Mouse (Mus musculus) liver (tissue): ENCODE measurements around the gene Mob1a.
"Not testable (repeated sequence)": the region's sequence is repeated elsewhere in the genome, so short reads cannot be mapped to it uniquely, and the experiment has no call there.

Experiments used
- DNase-seq: peaks from one replicate; pipeline ENCODE4 v3.0.0-alpha.2; 2020; ENCODE audit warnings: mixed read lengths

Mob1a gene

GRCm38 (mm10) chr6:83345285-83345684, 19.5 kb downstream of the Mob1a start:
- not testable (repeated sequence) for DNase-seq

GRCm38 (mm10) chr6:83347916-83348315, 22.1 kb downstream of the Mob1a start:
- DNase-seq = no peak

- DNase-seq = no peak
These were observed 23.1 kb downstream of the Mob1a start, which contains the start of gene Bola3 for GRCm38 (mm10) chr6:83348873-83349272. Gene Bola3 (plus strand): TSS chr6:83349147.

- peak; percentile 96 for DNase-seq
These were observed 23.6 kb downstream of the Mob1a start for GRCm38 (mm10) chr6:83349274-83349958.

GRCm38 (mm10) chr6:83350172-83350571, 24.4 kb downstream of the Mob1a start:
- DNase-seq = no peak

GRCm38 (mm10) chr6:83350851-83351405, 25.1 kb downstream of the Mob1a start:
- peak; percentile 74 for DNase-seq

- DNase-seq = peak; percentile 89
These were observed 25.8 kb downstream of the Mob1a start for GRCm38 (mm10) chr6:83351490-83352160.

GRCm38 (mm10) chr6:83352666-83353410, 27.0 kb downstream of the Mob1a start:
- DNase-seq = no peak

GRCm38 (mm10) chr6:83354856-83355781, 29.3 kb downstream of the Mob1a start:
- DNase-seq = no peak

- DNase-seq = peak; percentile 88
These were observed 30.8 kb downstream of the Mob1a start for GRCm38 (mm10) chr6:83356569-83357138.

- no peak for DNase-seq
These were observed 31.6 kb downstream of the Mob1a start for GRCm38 (mm10) chr6:83357436-83357835.

GRCm38 (mm10) chr6:83361523-83362248, 35.9 kb downstream of the Mob1a start:
- no peak for DNase-seq

- no peak for DNase-seq
These were observed 37.3 kb downstream of the Mob1a start for GRCm38 (mm10) chr6:83363075-83363474.

GRCm38 (mm10) chr6:83370316-83370965, 44.6 kb downstream of the Mob1a start:
- no peak for DNase-seq

- no peak for DNase-seq
These were observed 45.5 kb downstream of the Mob1a start for GRCm38 (mm10) chr6:83371350-83371749.

- DNase-seq = no peak
These were observed 48.0 kb downstream of the Mob1a start for GRCm38 (mm10) chr6:83373704-83374300.

GRCm38 (mm10) chr6:83381510-83382491, 56.0 kb downstream of the Mob1a start:
- DNase-seq = peak; percentile 82

GRCm38 (mm10) chr6:83385569-83386090, 59.8 kb downstream of the Mob1a start:
- DNase-seq = no peak
